In the genomic region with DNA sequence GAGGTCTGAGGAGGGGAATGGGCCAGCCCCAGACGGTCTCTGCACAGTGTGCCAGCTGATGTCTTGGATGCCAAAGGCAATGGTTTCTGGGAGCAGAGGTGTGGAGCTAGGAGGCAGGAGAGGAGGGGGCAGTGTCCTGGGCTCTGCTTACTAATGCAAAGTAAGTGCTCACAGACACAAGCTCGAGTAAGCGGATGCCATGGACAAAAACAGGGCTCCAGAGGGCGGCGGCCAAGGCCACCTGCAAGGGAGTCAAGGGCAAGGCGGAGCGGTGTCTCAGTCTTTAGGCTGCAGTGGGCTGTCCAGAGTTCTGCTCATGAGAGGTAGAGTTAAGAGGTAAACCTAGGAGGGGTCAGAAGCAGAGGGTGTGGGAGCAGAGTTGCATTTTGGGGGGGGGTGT, we compare ENCODE assay signal across 17 mouse cellular contexts.
"Had no signal": no experiment of that assay in that cellular context is flagged by ENCODE, and none has a peak within 500 bp of the region (broad histone marks: within the 10 kb centered on the region; RNA-seq: fewer than 3 reads in every experiment).

No protein-coding gene starts in this region.

- H3K4me2 ChIP-seq: kidney, embryonic 15.5 days; lung, embryonic 14.5 days; midbrain, embryonic 12.5 days; neural tube, embryonic 12.5 days had no signal

- H3K27ac ChIP-seq: kidney, embryonic 15.5 days; left cerebral cortex, adult 2 months; liver, embryonic 14.5 days; macrophage; midbrain, embryonic 12.5 days; neural tube, embryonic 12.5 days had no signal

- H3K4me1 ChIP-seq: kidney, embryonic 15.5 days; midbrain, embryonic 12.5 days; neural tube, embryonic 12.5 days had no signal

- DNase-seq: kidney, postnatal 10 days; kidney, postnatal 36 days; layer of hippocampus, postnatal 36 days; liver, postnatal 0 days; lung, embryonic 14.5 days; right cerebral cortex, postnatal 25 days; spleen, adult 18-20 months; thymus, adult 18-20 months; thymus, postnatal 36 days had no signal

- H3K4me3 ChIP-seq: kidney, embryonic 15.5 days; left cerebral cortex, adult 2 months; midbrain, embryonic 12.5 days; neural tube, embryonic 12.5 days had no signal

- H3K27me3 ChIP-seq: kidney, embryonic 15.5 days; midbrain, embryonic 12.5 days; neural tube, embryonic 12.5 days had no signal

- H3K9me3 ChIP-seq: kidney, embryonic 15.5 days; midbrain, embryonic 12.5 days; neural tube, embryonic 12.5 days had no signal

- ATAC-seq: liver, postnatal 0 days; lung, postnatal 0 days; midbrain, embryonic 16.5 days had no signal

- H3K9ac ChIP-seq: kidney, embryonic 15.5 days; liver, embryonic 14.5 days; liver, postnatal 0 days; lung, embryonic 14.5 days; midbrain, embryonic 12.5 days; neural tube, embryonic 12.5 days had no signal
